Mouse (Mus musculus) testis, adult 2 months (tissue): ENCODE data around the gene Msh6.

Experiments
- CTCF ChIP-seq: fragments of 200-500 bp; IDR thresholded peaks from 2 replicates; pipeline ENCODE4 v1.5.1; 2012; ENCODE audit warnings: low read depth, mild to moderate bottlenecking, inconsistent platforms, low read length, moderate library complexity; ENCODE audit not compliant: control insufficient read depth, insufficient read depth, insufficient replicate concordance
- POLR2A ChIP-seq: fragments of 200-500 bp; IDR thresholded peaks from 2 replicates; pipeline ENCODE4 v1.6.1; 2012; ENCODE audit warnings: low read depth, mild to moderate bottlenecking, inconsistent platforms, low read length, moderate library complexity; ENCODE audit not compliant: control insufficient read depth

- no peak for TF ChIP-seq CTCF
- TF ChIP-seq POLR2A: no peak
Measured at GRCm38 (mm10) chr17:87997808-87998207, 22.9 kb downstream of the Msh6 start.
